Mouse (Mus musculus) testis, postnatal 14 days (tissue): ENCODE measurements around the gene Trim72.

Experiments
- DNase-seq: peaks from one replicate; pipeline ENCODE4 v3.0.0; 2021; ENCODE audit warnings: low spot score

The Trim72 gene

DNA sequence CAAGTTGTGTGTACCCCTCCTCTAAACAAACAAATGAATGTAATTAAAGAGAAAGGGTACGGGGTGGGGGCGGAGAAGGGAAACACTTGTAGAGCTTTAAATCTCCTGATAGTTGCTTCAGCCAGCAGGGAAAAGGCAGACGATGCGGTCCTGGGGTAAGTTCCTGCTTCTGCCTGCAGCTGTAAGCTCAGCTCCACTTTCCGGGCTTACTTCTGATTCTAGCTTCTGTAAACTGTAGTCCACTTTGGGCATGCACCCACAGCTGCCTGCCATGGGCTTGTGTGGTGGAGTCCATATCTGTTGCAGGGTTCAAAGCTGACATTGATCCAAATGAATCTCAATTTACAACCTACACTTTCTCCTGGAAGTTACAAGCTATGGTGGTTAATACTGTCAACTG, 49.3 kb downstream of the Trim72 start:
- DNase-seq = no peak

GRCm38 (mm10) chr7:128056917-128057444, 53.2 kb downstream of the Trim72 start:
- DNase-seq = no peak

DNA sequence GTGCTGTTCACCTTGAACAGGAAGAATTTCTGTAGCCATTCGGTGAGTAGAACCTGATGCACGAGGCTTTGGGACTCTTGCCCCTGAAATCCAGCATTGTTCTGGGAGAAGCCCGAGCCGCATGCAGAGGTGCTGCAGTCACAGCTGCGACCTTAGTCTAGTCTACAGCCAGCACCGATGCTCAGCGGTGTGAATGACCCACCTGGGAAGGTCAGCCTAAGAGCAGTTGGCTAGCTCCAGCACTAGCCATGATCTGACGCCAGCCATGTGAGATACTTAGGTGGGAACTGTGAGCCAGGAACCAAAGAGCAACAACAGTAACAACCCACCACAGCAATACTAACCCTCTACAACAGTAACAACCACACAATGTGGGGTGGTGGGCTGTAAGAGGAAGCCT, 54.1 kb downstream of the Trim72 start:
- DNase-seq = no peak

- DNase-seq = no peak
Measured at GRCm38 (mm10) chr7:128058576-128058975, 54.8 kb downstream of the Trim72 start.

- DNase-seq = no peak
Measured at GRCm38 (mm10) chr7:128059091-128059490, 55.3 kb downstream of the Trim72 start.
